ENCODE assay signal across 17 mouse cellular contexts in the genomic region with DNA sequence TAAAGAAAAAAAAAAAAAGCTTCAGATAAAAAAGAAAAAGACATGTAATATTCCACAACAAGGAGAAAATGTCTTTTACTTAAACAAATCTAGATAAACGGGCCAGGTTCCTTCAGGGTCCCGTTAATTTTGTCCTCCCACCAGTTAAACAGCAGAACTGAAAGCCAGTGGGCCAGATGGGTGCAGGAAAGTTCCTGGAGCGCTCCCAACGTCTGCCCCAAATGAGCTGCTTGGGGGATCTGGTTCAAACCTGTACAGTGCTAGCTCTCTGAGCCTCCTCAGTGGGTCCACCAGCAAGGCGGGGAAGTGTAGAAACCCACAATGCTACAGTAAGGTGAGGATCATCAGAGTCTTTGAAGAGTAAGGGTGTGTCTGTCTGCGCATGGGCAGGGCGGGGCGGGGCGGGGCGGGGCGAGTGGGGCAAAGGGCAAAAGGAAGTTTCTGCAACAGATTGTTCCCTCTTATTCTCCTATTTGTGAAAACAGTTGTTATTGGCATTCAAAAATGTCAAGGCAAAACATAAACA. TPM values are rescaled to one million over a fixed set of nuclear protein-coding genes. Genes with fewer than 3 reads are reported as not detected.
A peak's percentile ranks its signal among the peaks of the same experiment; 100 is the strongest.
DNase-seq lines count a peak whose midpoint lies in the region; ATAC-seq and TF ChIP-seq lines count a peak whose summit lies in the region.
"Had no signal": no experiment of that assay in that cellular context is flagged by ENCODE, and none has a peak within 500 bp of the region (broad histone marks: within the 10 kb centered on the region; RNA-seq: fewer than 3 reads in every experiment).

No protein-coding gene starts in this region.

- TF ChIP-seq POLR2A in brain, embryonic 14.5 days (IDR thresholded peaks at IDR 0.05; ENCODE audit: borderline replicate concordance, extremely low read depth, insufficient read depth, insufficient read length, poor library complexity, severe bottlenecking): no peak

- no peak overlapping the region for H3K4me3 ChIP-seq in intestine, embryonic 15.5 days (replicated peaks)
- H3K4me3 ChIP-seq in intestine, postnatal 0 days (ENCODE audit: low read depth, low read length): no peak overlapping the region
- H3K4me3 ChIP-seq: embryonic facial prominence, embryonic 12.5 days; forebrain, embryonic 15.5 days; heart, embryonic 12.5 days; hindbrain, embryonic 10.5 days had no signal

- H3K27me3 ChIP-seq in intestine, embryonic 15.5 days (replicated peaks): 0 out of 2 replicates have a peak, but pooled peaks cover 3% of the 10 kb centered on the region
- H3K27me3 ChIP-seq in intestine, postnatal 0 days (replicated peaks; ENCODE audit: control insufficient read depth, insufficient read depth, low read length): no peaks in the 10 kb centered on the region
- H3K27me3 ChIP-seq: forebrain, embryonic 15.5 days had no signal

- TF ChIP-seq CTCF in intestine, postnatal 0 days (IDR thresholded peaks at IDR 0.05; ENCODE audit: low read depth): no peak
- no peak for TF ChIP-seq CTCF in brain, embryonic 14.5 days (IDR thresholded peaks at IDR 0.05; ENCODE audit: borderline replicate concordance, extremely low read depth, insufficient read depth, insufficient read length)

- no peaks in the 10 kb centered on the region for H3K4me1 ChIP-seq in intestine, embryonic 15.5 days (replicated peaks)
- H3K4me1 ChIP-seq in intestine, postnatal 0 days (replicated peaks; ENCODE audit: control insufficient read depth, insufficient read depth, low read length): no peaks in the 10 kb centered on the region
- H3K4me1 ChIP-seq: embryonic facial prominence, embryonic 12.5 days; forebrain, embryonic 15.5 days; heart, embryonic 12.5 days; hindbrain, embryonic 10.5 days had no signal

- no peak overlapping the region for H3K27ac ChIP-seq in intestine, embryonic 15.5 days
- no peak overlapping the region for H3K27ac ChIP-seq in intestine, postnatal 0 days (ENCODE audit: low read depth, low read length)
- H3K27ac ChIP-seq: embryonic facial prominence, embryonic 12.5 days; forebrain, embryonic 15.5 days; hindbrain, embryonic 10.5 days; hindbrain, embryonic 14.5 days had no signal

- H3K36me3 ChIP-seq in intestine, embryonic 15.5 days: no peaks in the 10 kb centered on the region
- no peaks in the 10 kb centered on the region for H3K36me3 ChIP-seq in intestine, postnatal 0 days (ENCODE audit: control insufficient read depth, insufficient read depth)
- H3K36me3 ChIP-seq: embryonic facial prominence, embryonic 12.5 days; forebrain, embryonic 15.5 days; G1E; heart, embryonic 12.5 days; hindbrain, embryonic 10.5 days had no signal

- 57% methylated on average over 11 of the region's 11 CpGs for WGBS in intestine, embryonic 15.5 days
- WGBS in intestine, postnatal 0 days: 48% methylated on average over 11 of the region's 11 CpGs

- H3K9ac ChIP-seq in intestine, embryonic 15.5 days: no peak overlapping the region
- H3K9ac ChIP-seq in intestine, postnatal 0 days (ENCODE audit: low read depth, low read length): no peak overlapping the region
- H3K9ac ChIP-seq: embryonic facial prominence, embryonic 12.5 days; forebrain, embryonic 15.5 days; heart, embryonic 12.5 days; hindbrain, embryonic 14.5 days had no signal

- no peaks in the 10 kb centered on the region for H3K9me3 ChIP-seq in intestine, embryonic 15.5 days
- H3K9me3 ChIP-seq in intestine, postnatal 0 days (ENCODE audit: control insufficient read depth): no peaks in the 10 kb centered on the region
- H3K9me3 ChIP-seq: embryonic facial prominence, embryonic 12.5 days; forebrain, embryonic 15.5 days; heart, embryonic 12.5 days; hindbrain, embryonic 10.5 days had no signal

- DNase-seq in ES-CJ7 (ENCODE audit: low read depth, low spot score): peak; percentile 91
- peak; percentile 42 for DNase-seq in brain, embryonic 14.5 days (ENCODE audit: low read depth)
- DNase-seq in lung, postnatal 36 days: no peak
- no peak for DNase-seq in thymus, adult 18-20 months
- DNase-seq: adrenal gland, postnatal 14 days; cerebellum, adult 2 months; gastrocnemius, postnatal 10 days had no signal

- H3K4me2 ChIP-seq in intestine, embryonic 15.5 days (replicated peaks): no peak overlapping the region
- no peak overlapping the region for H3K4me2 ChIP-seq in intestine, postnatal 0 days (replicated peaks; ENCODE audit: low read depth)
- H3K4me2 ChIP-seq: embryonic facial prominence, embryonic 12.5 days; forebrain, embryonic 15.5 days; heart, embryonic 12.5 days; hindbrain, embryonic 14.5 days had no signal

- ATAC-seq in intestine, embryonic 15.5 days: peak; percentile 72
- ATAC-seq in intestine, postnatal 0 days: no peak
- ATAC-seq: activated CD4-positive, CD25-positive, alpha-beta regulatory T cell, adult 4 months; forebrain, embryonic 15.5 days had no signal

RNA-seq across cellular contexts. Expression of gene Prok2, which starts 14.6 kb away (rescaled TPM):
- 0.10 TPM in 1 of 2 replicates, not detected in the other for polyA plus RNA-seq in intestine, embryonic 15.5 days (2015; fragmentation: Nextera tagmentation; extraction: Ambion mirVana)
- not detected in 2 replicates for polyA plus RNA-seq in intestine, postnatal 0 days (2015; fragmentation: Nextera tagmentation; extraction: Ambion mirVana)
- polyA plus RNA-seq in brain, embryonic 14.5 days (2012; rRNA removed): 0.06 and 0.46 TPM in 2 replicates
- polyA plus RNA-seq: activated CD4-positive, CD25-positive, alpha-beta regulatory T cell, adult 4 months; cerebellum, adult 2 months; G1E; heart, embryonic 12.5 days; heart, embryonic 16.5 days; hindbrain, embryonic 10.5 days; hindbrain, embryonic 14.5 days had no signal

RNA-seq across cellular contexts. Expression of gene Gpr27, which starts 19.2 kb away (rescaled TPM):
- polyA plus RNA-seq in intestine, embryonic 15.5 days (2015; fragmentation: Nextera tagmentation; extraction: Ambion mirVana): 2.4 and 2.6 TPM in 2 replicates
- 2.0 and 2.4 TPM in 2 replicates for polyA plus RNA-seq in intestine, postnatal 0 days (2015; fragmentation: Nextera tagmentation; extraction: Ambion mirVana)
- polyA plus RNA-seq in brain, embryonic 14.5 days (2012; rRNA removed): 26.5 and 38.8 TPM in 2 replicates
- polyA plus RNA-seq: activated CD4-positive, CD25-positive, alpha-beta regulatory T cell, adult 4 months; G1E had no signal

RNA-seq across cellular contexts. Expression of gene Gm20696, which starts 45.0 kb away (rescaled TPM):
- 2.7 and 3.8 TPM in 2 replicates for polyA plus RNA-seq in intestine, embryonic 15.5 days (2015; fragmentation: Nextera tagmentation; extraction: Ambion mirVana)
- 1.4 and 2.3 TPM in 2 replicates for polyA plus RNA-seq in intestine, postnatal 0 days (2015; fragmentation: Nextera tagmentation; extraction: Ambion mirVana)
- 0.93 and 1.8 TPM in 2 replicates for polyA plus RNA-seq in brain, embryonic 14.5 days (2012; rRNA removed)
- polyA plus RNA-seq: G1E had no signal

RNA-seq across cellular contexts. Expression of gene Eif4e3, which starts 45.1 kb away (rescaled TPM):
- polyA plus RNA-seq in intestine, embryonic 15.5 days (2015; fragmentation: Nextera tagmentation; extraction: Ambion mirVana): 10.6 and 12.3 TPM in 2 replicates
- polyA plus RNA-seq in intestine, postnatal 0 days (2015; fragmentation: Nextera tagmentation; extraction: Ambion mirVana): 6.7 and 7.4 TPM in 2 replicates
- 10.6 and 11.6 TPM in 2 replicates for polyA plus RNA-seq in brain, embryonic 14.5 days (2012; rRNA removed)
- polyA plus RNA-seq: G1E had no signal

Comparison
In these comparisons a context has a peak if more than half of its experiments do, and no peak if none do; other contexts are left out.
1. DNase-seq: peak in ES-CJ7 (single experiment) and brain, embryonic 14.5 days (single experiment); none in lung, postnatal 36 days (single experiment) and thymus, adult 18-20 months (0 of 2).